Mouse (Mus musculus) midbrain, embryonic 10.5 days (tissue): ENCODE measurements around the gene Gm21874. TPM values are rescaled to one million over a fixed set of nuclear protein-coding genes. Genes with fewer than 3 reads are reported as not detected.
"Not testable (repeated sequence)": the region's sequence is repeated elsewhere in the genome, so short reads cannot be mapped to it uniquely, and the experiment has no call there.

ENCODE experiments used
- DNase-seq: peaks from one replicate; pipeline ENCODE4 v3.0.0-alpha.2; 2017; ENCODE audit warnings: low spot score
- H3K27ac ChIP-seq: fragments of 300-500 bp; sonication (generic); replicated peaks from 2 replicates; pipeline ENCODE4 v1.5.1; 2016; ENCODE audit warnings: mild to moderate bottlenecking
- H3K27me3 ChIP-seq: fragments of 300-500 bp; sonication (generic); 2 replicates; pipeline ENCODE4 v1.6.1; 2016; ENCODE audit warnings: low read depth, mild to moderate bottlenecking; ENCODE audit not compliant: poor library complexity, severe bottlenecking
- H3K36me3 ChIP-seq: fragments of 300-500 bp; sonication (generic); 2 replicates; pipeline ENCODE4 v1.6.1; 2016; ENCODE audit warnings: mild to moderate bottlenecking, moderate library complexity
- H3K4me1 ChIP-seq: fragments of 300-500 bp; sonication (generic); 2 replicates; pipeline ENCODE4 v1.6.1; 2016
- H3K4me3 ChIP-seq: fragments of 300-500 bp; sonication (generic); 2 replicates; pipeline ENCODE4 v1.5.1; 2016; ENCODE audit warnings: mild to moderate bottlenecking, moderate library complexity
- H3K9me3 ChIP-seq: fragments of 300-500 bp; sonication (generic); replicated peaks from 2 replicates; pipeline ENCODE4 v1.6.1; 2016; ENCODE audit warnings: mild to moderate bottlenecking
- polyA plus RNA-seq: library from polyadenylated mRNA; unstranded; fragments of >200 nt; fragmentation: Nextera tagmentation; extraction: Ambion mirVana; gene quantifications from 2 replicates; pipeline ENCODE4 v1.2.1, GENCODE M21; 2016

The Gm21874 gene
- not detected in 2 replicates for polyA plus RNA-seq

- H3K27me3 ChIP-seq, H3K9me3 ChIP-seq, H3K36me3 ChIP-seq, H3K27ac ChIP-seq, H3K4me3 ChIP-seq, H3K4me1 ChIP-seq, DNase-seq: not testable (repeated sequence)
These were observed at the start of gene Gm21874 for GRCm38 (mm10) chrY:9416048-9416447. Gene Gm21874 (minus strand): TSS chrY:9416148.

Other genes starting within 250 kb of the Gm21874 start
- gene Gm21721, start 214.0 kb downstream of the Gm21874 start, polyA plus RNA-seq: not detected in 2 replicates
- not detected in 2 replicates for gene Gm21812, start 69.0 kb downstream of the Gm21874 start, polyA plus RNA-seq